Mouse (Mus musculus) testis, adult 2 months (tissue): ENCODE measurements around the gene Kif1b. TPM values are rescaled to one million over a fixed set of nuclear protein-coding genes. Genes with fewer than 3 reads are reported as not detected.
"Not testable (repeated sequence)": the region's sequence is repeated elsewhere in the genome, so short reads cannot be mapped to it uniquely, and the experiment has no call there.

Experiments used
- H3K27ac ChIP-seq: fragments of 200-500 bp; 2 replicates; pipeline ENCODE4 v1.5.1; 2012; ENCODE audit warnings: low read depth, low read length; ENCODE audit not compliant: control insufficient read depth, insufficient read depth
- H3K27me3 ChIP-seq: fragments of 200-500 bp; 2 replicates; pipeline ENCODE4 v1.6.1; 2012; ENCODE audit warnings: mild to moderate bottlenecking, low read length, moderate library complexity; ENCODE audit not compliant: control insufficient read depth, insufficient read depth
- H3K36me3 ChIP-seq: fragments of 200-500 bp; 2 replicates; pipeline ENCODE4 v1.6.1; 2012; ENCODE audit warnings: mild to moderate bottlenecking, low read length; ENCODE audit not compliant: control insufficient read depth, insufficient read depth
- H3K4me1 ChIP-seq: fragments of 200-500 bp; 2 replicates; pipeline ENCODE4 v1.6.1; 2012; ENCODE audit warnings: low read length; ENCODE audit not compliant: control insufficient read depth, insufficient read depth
- H3K4me3 ChIP-seq: fragments of 200-500 bp; 2 replicates; pipeline ENCODE4 v1.5.1; 2012; ENCODE audit warnings: low read depth, mild to moderate bottlenecking, low read length, moderate library complexity, mixed read lengths; ENCODE audit not compliant: control insufficient read depth
- CTCF ChIP-seq: fragments of 200-500 bp; IDR thresholded peaks from 2 replicates; pipeline ENCODE4 v1.5.1; 2012; ENCODE audit warnings: low read depth, mild to moderate bottlenecking, inconsistent platforms, low read length, moderate library complexity; ENCODE audit not compliant: control insufficient read depth, insufficient read depth, insufficient replicate concordance
- POLR2A ChIP-seq: fragments of 200-500 bp; IDR thresholded peaks from 2 replicates; pipeline ENCODE4 v1.6.1; 2012; ENCODE audit warnings: low read depth, mild to moderate bottlenecking, inconsistent platforms, low read length, moderate library complexity; ENCODE audit not compliant: control insufficient read depth
- polyA plus RNA-seq: library from polyadenylated mRNA; depleted of rRNA; stranded (reverse); fragments of >200 nt; gene quantifications from 2 replicates; pipeline ENCODE4 v1.2.3, GENCODE M21; 2012

Gene Kif1b
- polyA plus RNA-seq, 1 experiment = 25.9 TPM

- H3K27me3 ChIP-seq = no peaks in the 10 kb centered on the region
- TF ChIP-seq CTCF (no peak), POLR2A (no peak)
- no peak overlapping the region for H3K4me3 ChIP-seq
- no peak overlapping the region for H3K27ac ChIP-seq
- no peaks in the 10 kb centered on the region for H3K4me1 ChIP-seq
- peaks cover 3% of the 10 kb centered on the region for H3K36me3 ChIP-seq
Measured at GRCm38 (mm10) chr4:149246578-149247155, 60.8 kb downstream of the Kif1b start.

GRCm38 (mm10) chr4:149237011-149237410 is 70.5 kb downstream of the Kif1b start:
- Histone ChIP-seq H3K4me1 (no peaks in the 10 kb centered on the region), H3K4me3 (no peak overlapping the region), H3K36me3 (peaks cover 2% of the 10 kb centered on the region; the same call in 1 of the 2 replicates), H3K27ac (no peak overlapping the region), H3K27me3 (no peaks in the 10 kb centered on the region)
- no peak for TF ChIP-seq CTCF
- TF ChIP-seq POLR2A = no peak

GRCm38 (mm10) chr4:149233938-149234337 is 73.6 kb downstream of the Kif1b start:
- Histone ChIP-seq H3K4me1 (no peaks in the 10 kb centered on the region), H3K27ac (no peak overlapping the region), H3K4me3 (no peak overlapping the region), H3K36me3 (peaks cover 2% of the 10 kb centered on the region; the same call in 1 of the 2 replicates), H3K27me3 (no peaks in the 10 kb centered on the region)
- no peak for TF ChIP-seq POLR2A
- no peak for TF ChIP-seq CTCF

- not testable (repeated sequence) for H3K27ac ChIP-seq, H3K27me3 ChIP-seq, H3K4me1 ChIP-seq, H3K4me3 ChIP-seq, H3K36me3 ChIP-seq
Measured at GRCm38 (mm10) chr4:149228682-149229081, 78.8 kb downstream of the Kif1b start.

- Histone ChIP-seq H3K4me1 (no peaks in the 10 kb centered on the region), H3K27me3 (no peaks in the 10 kb centered on the region), H3K4me3 (no peak overlapping the region), H3K27ac (no peak overlapping the region), H3K36me3 (peaks cover under 1% of the 10 kb centered on the region)
- TF ChIP-seq POLR2A = no peak
- TF ChIP-seq CTCF = no peak
Measured at GRCm38 (mm10) chr4:149228256-149228655, 79.2 kb downstream of the Kif1b start.

- no peak overlapping the region for H3K27ac ChIP-seq
- H3K36me3 ChIP-seq = peaks cover 2% of the 10 kb centered on the region
- no peak overlapping the region for H3K4me3 ChIP-seq
- no peak for TF ChIP-seq POLR2A
- no peak for TF ChIP-seq CTCF
- no peaks in the 10 kb centered on the region for H3K4me1 ChIP-seq
- H3K27me3 ChIP-seq = no peaks in the 10 kb centered on the region
Measured at GRCm38 (mm10) chr4:149226311-149226710, 81.2 kb downstream of the Kif1b start.

- Histone ChIP-seq H3K36me3 (peaks cover 2% of the 10 kb centered on the region), H3K4me1 (no peaks in the 10 kb centered on the region), H3K27ac (no peak overlapping the region), H3K27me3 (no peaks in the 10 kb centered on the region), H3K4me3 (no peak overlapping the region)
- TF ChIP-seq CTCF (no peak), POLR2A (no peak)
Measured at GRCm38 (mm10) chr4:149223453-149223852, 84.0 kb downstream of the Kif1b start.

- Histone ChIP-seq H3K4me3 (no peak overlapping the region), H3K4me1 (no peaks in the 10 kb centered on the region), H3K27me3 (no peaks in the 10 kb centered on the region), H3K27ac (no peak overlapping the region), H3K36me3 (peaks cover 2% of the 10 kb centered on the region)
- TF ChIP-seq CTCF = no peak
- TF ChIP-seq POLR2A = no peak
Measured at GRCm38 (mm10) chr4:149220481-149220880, 87.0 kb downstream of the Kif1b start.
